Mouse (Mus musculus) MEL (cell line): ENCODE data around the gene Csmd2. TPM values are rescaled to one million over a fixed set of nuclear protein-coding genes. Genes with fewer than 3 reads are reported as not detected.

Experiments used
- DNase-seq: peaks from one replicate; pipeline ENCODE4 v3.0.0; 2011; ENCODE audit warnings: low read depth, low spot score
- H3K27ac ChIP-seq: 2 replicates; pipeline ENCODE4 v1.5.1; 2012; ENCODE audit warnings: low read depth, mild to moderate bottlenecking, control low read depth, low read length, moderate library complexity; ENCODE audit not compliant: control insufficient read depth
- H3K27me3 ChIP-seq, 2 experiments: fragments of 150-350 bp in 1 of 2; sonication (generic) in 1 of 2; 2 replicates each; pipeline ENCODE4 v1.6.1; 2012; ENCODE audit warnings: low read length in 2 of 2, mild to moderate bottlenecking in 2 of 2, improper control_type of control experiment in 1 of 2, moderate library complexity in 1 of 2; ENCODE audit not compliant: insufficient read depth in 2 of 2, control insufficient read depth in 1 of 2
- H3K36me3 ChIP-seq, 2 experiments: 2 replicates each; pipeline ENCODE4 v1.6.1; 2012 to 2014; ENCODE audit warnings: low read length in 2 of 2, improper control_type of control experiment in 1 of 2, inconsistent platforms in 1 of 2, mild to moderate bottlenecking in 1 of 2; ENCODE audit not compliant: insufficient read depth in 2 of 2, control insufficient read depth in 1 of 2
- H3K4me1 ChIP-seq, 2 experiments: fragments of 150-350 bp in 1 of 2; sonication (generic) in 1 of 2; 2 replicates each; pipeline ENCODE4 v1.6.1; 2012; ENCODE audit warnings: low read length in 2 of 2, improper control_type of control experiment in 1 of 2, mild to moderate bottlenecking in 1 of 2; ENCODE audit not compliant: insufficient read depth in 2 of 2, control insufficient read depth in 1 of 2
- H3K4me3 ChIP-seq, 2 experiments: fragments of 150-350 bp in 1 of 2; sonication (generic) in 1 of 2; 2 replicates each; pipeline ENCODE4 v1.5.1; 2012; ENCODE audit warnings: low read depth in 2 of 2, low read length in 2 of 2, mild to moderate bottlenecking in 2 of 2, moderate library complexity in 2 of 2, control low read depth in 1 of 2, improper control_type of control experiment in 1 of 2; ENCODE audit not compliant: control insufficient read depth in 1 of 2, insufficient read depth in 1 of 2
- H3K79me2 ChIP-seq: 2 replicates; pipeline ENCODE4 v1.6.1; 2012; ENCODE audit warnings: mild to moderate bottlenecking, low read length, moderate library complexity; ENCODE audit not compliant: control insufficient read depth, poor library complexity, insufficient read depth
- H3K9ac ChIP-seq: 2 replicates; pipeline ENCODE4 v1.6.1; 2012; ENCODE audit warnings: low read depth, mild to moderate bottlenecking, control low read depth, low read length, moderate library complexity; ENCODE audit not compliant: control insufficient read depth, poor library complexity, severe bottlenecking
- H3K9me3 ChIP-seq: fragments of 150-350 bp; sonication (generic); replicated peaks from 2 replicates; pipeline ENCODE4 v1.6.1; 2012; ENCODE audit warnings: mild to moderate bottlenecking, low read length, improper control_type of control experiment, moderate library complexity; ENCODE audit not compliant: insufficient read depth
- BHLHE40 ChIP-seq: IDR thresholded peaks from 2 replicates; pipeline ENCODE4 v1.6.1; 2012; ENCODE audit warnings: low read depth, mild to moderate bottlenecking, inconsistent platforms, low read length, improper control_type of control experiment, borderline replicate concordance
- CHD2 ChIP-seq: IDR thresholded peaks from 2 replicates; pipeline ENCODE4 v1.6.1; 2011; ENCODE audit warnings: low read length, improper control_type of control experiment
- E2F4 ChIP-seq: IDR thresholded peaks from 2 replicates; pipeline ENCODE4 v1.6.1; 2011; ENCODE audit warnings: low read depth, low read length, improper control_type of control experiment, borderline replicate concordance
- EP300 ChIP-seq, 2 experiments: IDR thresholded peaks; 2 replicates each; pipeline ENCODE4 v1.6.1; 2011; ENCODE audit warnings: improper control_type of control experiment in 2 of 2, low read length in 2 of 2, low read depth in 1 of 2, mild to moderate bottlenecking in 1 of 2
- ETS1 ChIP-seq: IDR thresholded peaks from 2 replicates; pipeline ENCODE4 v1.6.1; 2012; ENCODE audit warnings: low read depth, mild to moderate bottlenecking, inconsistent platforms, low read length, improper control_type of control experiment, moderate library complexity
- GATA1 ChIP-seq: IDR thresholded peaks from 2 replicates; pipeline ENCODE4 v1.6.1; 2011; ENCODE audit warnings: low read depth, low read length, improper control_type of control experiment
- KAT2A ChIP-seq: conservative IDR thresholded peaks from 2 replicates; pipeline ENCODE4 v1.6.1; 2012; ENCODE audit warnings: low read depth, low read length, improper control_type of control experiment, inconsistent platforms
- MAFK ChIP-seq: IDR thresholded peaks from 2 replicates; pipeline ENCODE4 v1.6.1; 2011; ENCODE audit warnings: low read depth, mild to moderate bottlenecking, low read length, improper control_type of control experiment, borderline replicate concordance
- POLR2AphosphoS5 ChIP-seq: IDR thresholded peaks from 2 replicates; pipeline ENCODE4 v1.6.1; 2012; ENCODE audit warnings: low read depth, borderline replicate concordance, mild to moderate bottlenecking, inconsistent platforms, low read length, moderate library complexity, mixed read lengths
- SMC3 ChIP-seq: IDR thresholded peaks from 2 replicates; pipeline ENCODE4 v1.6.1; 2011; ENCODE audit warnings: low read depth, low read length, improper control_type of control experiment
- TBP ChIP-seq: IDR thresholded peaks from 2 replicates; pipeline ENCODE4 v1.8.0; 2011; ENCODE audit warnings: low read depth, low read length, improper control_type of control experiment
- UBTF ChIP-seq: IDR thresholded peaks from 2 replicates; pipeline ENCODE4 v1.6.1; 2012; ENCODE audit warnings: low read depth, mild to moderate bottlenecking, inconsistent platforms, low read length, improper control_type of control experiment, moderate library complexity, borderline replicate concordance; ENCODE audit not compliant: insufficient read depth
- USF2 ChIP-seq, 2 experiments: IDR thresholded peaks; 2 replicates each; pipeline ENCODE4 v1.6.1; 2011 to 2012; ENCODE audit warnings: improper control_type of control experiment in 2 of 2, low read length in 2 of 2, borderline replicate concordance in 1 of 2, inconsistent platforms in 1 of 2, low read depth in 1 of 2, mild to moderate bottlenecking in 1 of 2; ENCODE audit not compliant: insufficient read depth in 1 of 2
- polyA plus RNA-seq, 2 experiments: library from polyadenylated mRNA; stranded (reverse) in 1 of 2; unstranded in 1 of 2; fragments of >175 nt in 1 of 2; fragments of >200 nt in 1 of 2; gene quantifications; 2 replicates each; pipeline versions ENCODE4 v1.2.1 to v1.2.4; 2012; ENCODE audit warnings: low replicate concordance in 2 of 2, low read depth in 1 of 2; ENCODE audit not compliant: insufficient read length in 2 of 2, insufficient read depth in 1 of 2, missing spikeins in 1 of 2
- total RNA-seq: library from RNA; depleted of rRNA; stranded (reverse); fragments of 300-350 nt; gene quantifications from 2 replicates; pipeline ENCODE4 v1.2.3, GENCODE M21; 2012

Gene Csmd2
- total and polyA plus RNA-seq, 3 experiments = not detected

- Histone ChIP-seq H3K36me3 (no peaks in the 10 kb centered on the region), H3K27ac (no peak overlapping the region), H3K79me2 (no peaks in the 10 kb centered on the region), H3K9me3 (no peaks in the 10 kb centered on the region), H3K4me1 (no peaks in the 10 kb centered on the region), H3K4me3 (no peak overlapping the region), H3K27me3 (no peaks in the 10 kb centered on the region), H3K9ac (no peak overlapping the region)
- DNase-seq = no peak
- TF ChIP-seq ETS1 (no peak), UBTF (no peak), GATA1 (no peak), POLR2AphosphoS5 (no peak), SMC3 (no peak), BHLHE40 (no peak), KAT2A (no peak), EP300 (IDR thresholded peaks at IDR 0.05; ENCODE audit: low read depth in 1 of 2, low read length in 2 of 2) (no peak), USF2 (IDR thresholded peaks at IDR 0.05; ENCODE audit: borderline replicate concordance in 1 of 2, insufficient read depth in 1 of 2, low read depth in 1 of 2, low read length in 2 of 2) (no peak)
Observed at GRCm38 (mm10) chr4:128224453-128224852, 236.8 kb downstream of the Csmd2 start.

- no peak for DNase-seq
- TF ChIP-seq CHD2 (no peak), MAFK (no peak), UBTF (no peak), E2F4 (no peak), TBP (no peak)
- no peaks in the 10 kb centered on the region for H3K9me3 ChIP-seq
Observed at GRCm38 (mm10) chr4:128227377-128228316, 240.0 kb downstream of the Csmd2 start.

More at GRCm38 (mm10) chr4:128227377-128228316, 240.0 kb downstream of the Csmd2 start:
- Histone ChIP-seq H3K9ac (no peak overlapping the region), H3K27me3 (no peaks in the 10 kb centered on the region), H3K36me3 (no peaks in the 10 kb centered on the region), H3K79me2 (no peaks in the 10 kb centered on the region), H3K4me3 (no peak overlapping the region), H3K27ac (no peak overlapping the region), H3K4me1 (no peaks in the 10 kb centered on the region)
